Mouse (Mus musculus) cerebellum, adult (tissue): Measurements from ENCODE around the gene Agap3.

Experiments
- ATAC-seq: cut with Nextera tagmentation; 2 replicates; pipeline ENCODE4 v1.9.2; 2017; ENCODE audit warnings: mild to moderate bottlenecking, moderate library complexity, mixed read lengths; ENCODE audit not compliant: insufficient number of reproducible peaks, low FRiP score, low TSS enrichment

Gene Agap3

GRCm38 (mm10) chr5:24542643-24543042, 90.7 kb downstream of the Agap3 start:
- ATAC-seq = no peak

DNA sequence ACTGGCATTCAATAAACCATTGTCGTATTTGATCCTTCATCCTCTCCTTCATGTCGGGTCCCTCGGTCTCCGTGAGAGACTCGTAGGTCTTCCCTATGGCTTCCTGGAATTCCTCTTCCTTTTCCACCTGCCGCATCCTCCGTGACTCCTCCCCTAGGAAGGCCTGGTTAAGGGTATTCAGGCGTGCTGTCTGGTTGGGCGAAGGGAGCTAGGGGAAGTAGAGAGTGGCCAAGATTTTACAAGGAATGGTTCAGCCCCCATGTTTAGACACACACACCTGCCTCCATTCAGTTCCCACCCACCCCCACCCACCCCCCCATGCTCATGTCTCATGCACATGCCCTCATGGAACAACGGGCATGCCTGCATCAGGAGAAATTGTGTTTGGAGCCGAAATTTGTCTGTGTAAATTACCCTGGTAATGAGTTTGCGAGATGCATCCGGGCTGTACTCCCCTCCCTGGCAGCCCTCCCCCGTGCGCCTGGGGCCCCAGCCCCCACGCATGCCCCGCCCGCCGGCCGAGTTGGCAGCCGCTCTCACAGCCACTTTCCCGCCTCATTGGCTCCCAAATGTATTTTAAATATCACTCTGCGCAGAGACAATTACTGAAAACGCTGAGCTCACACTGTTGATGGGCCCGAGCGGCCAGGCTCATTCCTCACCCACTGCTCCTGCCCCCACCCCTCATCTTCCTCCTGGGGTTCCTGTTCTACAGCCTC, 98.8 kb downstream of the Agap3 start:
- ATAC-seq = no peak

GRCm38 (mm10) chr5:24551317-24551688, 99.3 kb downstream of the Agap3 start:
- ATAC-seq = no peak
